Mouse (Mus musculus): ENCODE data around the gene Limk1.
A peak's percentile ranks its signal among the peaks of the same experiment; 100 is the strongest.

DNA sequence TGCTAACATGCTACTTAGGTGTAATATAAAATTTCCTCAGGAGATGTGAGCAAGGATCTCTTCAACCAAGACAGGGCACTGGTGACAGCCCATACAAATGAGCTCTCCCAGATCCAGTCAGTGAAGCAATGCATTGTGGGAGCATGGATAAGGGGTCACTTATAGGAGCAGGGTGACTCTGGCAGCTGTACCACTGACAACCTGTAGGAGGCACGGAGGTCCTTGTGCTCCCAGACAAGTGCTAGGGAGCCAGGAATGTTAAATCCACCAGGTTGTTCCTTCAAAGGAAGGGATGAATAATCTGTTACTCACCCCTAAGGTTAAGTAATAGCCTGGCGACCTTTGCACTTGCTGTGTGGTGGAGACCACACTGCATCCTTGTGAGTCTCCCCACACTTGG is 6.7 kb upstream of the Limk1 start:
- TF ChIP-seq CTCF (IDR thresholded peaks at IDR 0.05; ENCODE audit: low read depth) (0 out of 2 replicates have a peak, but pooled peaks have one; percentile 18), EP300 (IDR thresholded peaks at IDR 0.05; ENCODE audit: low read depth) (no peak)
